Mouse (Mus musculus) heart, adult 10 weeks (tissue): ENCODE measurements around the gene Ssna1. TPM values are rescaled to one million over a fixed set of nuclear protein-coding genes. Genes with fewer than 3 reads are reported as not detected.

Source experiments
- polyA plus RNA-seq: library from polyadenylated mRNA; stranded (reverse); fragments of 350-450 nt; fragmentation: Illumina TruSeq; extraction: RNeasy Lipid Tissue Mini Kit (QIAGEN cat#74804); gene quantifications from one replicate; pipeline ENCODE4 v1.2.3, GENCODE M21; 2014; ENCODE audit warnings: low read depth, low replicate concordance

Ssna1 gene
- polyA plus RNA-seq: 49.1 TPM

GRCm38 (mm10) chr2:25271827-25272511, at the start of gene Ssna1, which contains the start of gene Anapc2:
Ssna1 (minus strand) TSS chr2:25272438.
Anapc2 (plus strand) TSS chr2:25272478.

GRCm38 (mm10) chr2:25318971-25319773, 46.9 kb upstream of the Ssna1 start, which contains the start of gene Grin1:
Grin1 (minus strand) TSS chr2:25319187.

GRCm38 (mm10) chr2:25289651-25290050, 17.4 kb upstream of the Ssna1 start, which contains the start of gene Lrrc26:
Lrrc26 (plus strand) TSS chr2:25289915.

GRCm38 (mm10) chr2:25287927-25288649, 15.8 kb upstream of the Ssna1 start, which contains the start of gene Tmem210:
Tmem210 (plus strand) TSS chr2:25288145.

GRCm38 (mm10) chr2:25262291-25262767, 9.9 kb downstream of the Ssna1 start, which contains the start of gene Tprn:
Tprn (plus strand) TSS chr2:25262618.

GRCm38 (mm10) chr2:25255284-25255779, 16.9 kb downstream of the Ssna1 start, which contains the start of gene Tmem203:
Tmem203 (plus strand) TSS chr2:25255439.

GRCm38 (mm10) chr2:25246183-25247072, 25.8 kb downstream of the Ssna1 start, which contains the start of gene AL732309.1:
AL732309.1 (minus strand) TSS chr2:25246863.

GRCm38 (mm10) chr2:25242101-25242506, 30.1 kb downstream of the Ssna1 start, which contains the start of the genes Rnf208 and Cysrt1:
Rnf208 (plus strand) TSS chr2:25242255.
Cysrt1 (minus strand) TSS chr2:25242452.

GRCm38 (mm10) chr2:25236614-25237013, 35.6 kb downstream of the Ssna1 start, which contains the start of gene Rnf224:
Rnf224 (minus strand) TSS chr2:25236787.

GRCm38 (mm10) chr2:25234050-25234449, 38.2 kb downstream of the Ssna1 start, which contains the start of gene Slc34a3:
Slc34a3 (minus strand) TSS chr2:25234364.

GRCm38 (mm10) chr2:25224492-25224765, 47.8 kb downstream of the Ssna1 start, which contains the start of gene Tubb4b:
Tubb4b (minus strand) TSS chr2:25224702.

Other genes starting within 250 kb of the Ssna1 start
- gene Nsmf, start 218.1 kb downstream of the Ssna1 start, polyA plus RNA-seq: 27.4 TPM
- not detected for gene Entpd8, start 192.1 kb downstream of the Ssna1 start, polyA plus RNA-seq
- gene Noxa1, start 177.3 kb downstream of the Ssna1 start, polyA plus RNA-seq: not detected
- gene Nrarp, start 91.7 kb downstream of the Ssna1 start, polyA plus RNA-seq: 9.5 TPM
- 4.8 TPM for gene Tor4a, start 75.6 kb downstream of the Ssna1 start, polyA plus RNA-seq
- gene Nelfb, start 60.9 kb downstream of the Ssna1 start, polyA plus RNA-seq: 34.5 TPM
- gene Stpg3, start 57.8 kb downstream of the Ssna1 start, polyA plus RNA-seq: not detected
- not detected for gene Fam166a, start 53.7 kb downstream of the Ssna1 start, polyA plus RNA-seq
- gene Tubb4b, start 47.7 kb downstream of the Ssna1 start, polyA plus RNA-seq: 275 TPM
- gene Slc34a3, start 38.1 kb downstream of the Ssna1 start, polyA plus RNA-seq: not detected
- not detected for gene Rnf224, start 35.7 kb downstream of the Ssna1 start, polyA plus RNA-seq
- not detected for gene Rnf208, start 30.2 kb downstream of the Ssna1 start, polyA plus RNA-seq
- gene Cysrt1, start 30.0 kb downstream of the Ssna1 start, polyA plus RNA-seq: not detected
- 6.4 TPM for gene AL732309.1, start 25.6 kb downstream of the Ssna1 start, polyA plus RNA-seq
- 9.8 TPM for gene Tmem203, start 17.0 kb downstream of the Ssna1 start, polyA plus RNA-seq
- gene Tprn, start 9.8 kb downstream of the Ssna1 start, polyA plus RNA-seq: 3.3 TPM
- gene Anapc2, start within 50 bp of the Ssna1 start, polyA plus RNA-seq: 42.7 TPM
- not detected for gene Tmem210, start 15.7 kb upstream of the Ssna1 start, polyA plus RNA-seq
- not detected for gene Lrrc26, start 17.5 kb upstream of the Ssna1 start, polyA plus RNA-seq
- gene Grin1, start 46.7 kb upstream of the Ssna1 start, polyA plus RNA-seq: not detected
- 21.4 TPM for gene Man1b1, start 59.9 kb upstream of the Ssna1 start, polyA plus RNA-seq
- gene Dpp7, start 83.9 kb upstream of the Ssna1 start, polyA plus RNA-seq: 6.7 TPM
- gene Uap1l1, start 93.2 kb upstream of the Ssna1 start, polyA plus RNA-seq: 8.8 TPM
- not detected for gene Sapcd2, start 99.9 kb upstream of the Ssna1 start, polyA plus RNA-seq
- gene Entpd2, start 123.4 kb upstream of the Ssna1 start, polyA plus RNA-seq: 16.2 TPM
- gene Npdc1, start 126.9 kb upstream of the Ssna1 start, polyA plus RNA-seq: 36.7 TPM
- gene Fut7, start 150.8 kb upstream of the Ssna1 start, polyA plus RNA-seq: not detected
- 33.3 TPM for gene Abca2, start 156.3 kb upstream of the Ssna1 start, polyA plus RNA-seq
- gene Clic3, start 184.4 kb upstream of the Ssna1 start, polyA plus RNA-seq: 1.3 TPM
- gene Paxx, start 188.7 kb upstream of the Ssna1 start, polyA plus RNA-seq: 27.9 TPM
- 1,706 TPM for gene Ptgds, start 197.6 kb upstream of the Ssna1 start, polyA plus RNA-seq
- gene Lcn12, start 221.5 kb upstream of the Ssna1 start, polyA plus RNA-seq: not detected
- 77.7 TPM for gene Fbxw5, start 228.3 kb upstream of the Ssna1 start, polyA plus RNA-seq
- 4.2 TPM for gene C8g, start 229.3 kb upstream of the Ssna1 start, polyA plus RNA-seq